Mouse (Mus musculus) myocyte (in vitro differentiated cells): ENCODE data around the gene Catip. TPM values are rescaled to one million over a fixed set of nuclear protein-coding genes. Genes with fewer than 3 reads are reported as not detected.
A peak's percentile ranks its signal among the peaks of the same experiment; 100 is the strongest.

Experiments used
- H3K27me3 ChIP-seq: one replicate; pipeline ENCODE4 v1.6.1; 2011; ENCODE audit not compliant: control insufficient read depth, insufficient read depth, insufficient read length
- H3K36me3 ChIP-seq: one replicate; pipeline ENCODE4 v1.6.1; 2011; ENCODE audit not compliant: control insufficient read depth, insufficient read depth
- H3K4me2 ChIP-seq: one replicate; pipeline ENCODE4 v1.6.1; 2011; ENCODE audit warnings: low read depth, control low read depth
- H3K4me3 ChIP-seq: one replicate; pipeline ENCODE4 v1.5.1; 2011; ENCODE audit warnings: mild to moderate bottlenecking, control low read depth, moderate library complexity
- H3K79me2 ChIP-seq: one replicate; pipeline ENCODE4 v1.6.1; 2011; ENCODE audit not compliant: control insufficient read depth, insufficient read depth
- H3ac ChIP-seq: one replicate; pipeline ENCODE4 v1.6.1; 2011; ENCODE audit not compliant: control insufficient read depth, insufficient read length
- CEBPB ChIP-seq: IDR thresholded peaks from 2 replicates; pipeline ENCODE4 v1.6.1; 2011; ENCODE audit warnings: mild to moderate bottlenecking, moderate library complexity; ENCODE audit not compliant: poor library complexity, insufficient read depth, severe bottlenecking
- E2F4 ChIP-seq: IDR thresholded peaks from one replicate; pipeline ENCODE4 v1.6.1; 2011; ENCODE audit warnings: mild to moderate bottlenecking, control low read depth, moderate library complexity; ENCODE audit not compliant: insufficient read depth
- MAX ChIP-seq: IDR thresholded peaks from one replicate; pipeline ENCODE4 v1.6.1; 2011; ENCODE audit warnings: low read depth, mild to moderate bottlenecking, control low read depth
- MYOD1 ChIP-seq, 3 experiments: IDR thresholded peaks; one replicate each; pipeline ENCODE4 v1.6.1; 2011; ENCODE audit warnings: control low read depth in 2 of 3, low read depth in 2 of 3, mild to moderate bottlenecking in 2 of 3, moderate library complexity in 1 of 3; ENCODE audit not compliant: insufficient read length in 2 of 3, control insufficient read depth in 1 of 3
- MYOG ChIP-seq, 3 experiments: IDR thresholded peaks; one replicate each; pipeline ENCODE4 v1.6.1; 2011; ENCODE audit warnings: control low read depth in 2 of 3, low read depth in 2 of 3, mild to moderate bottlenecking in 2 of 3; ENCODE audit not compliant: insufficient read length in 2 of 3, control insufficient read depth in 1 of 3, insufficient read depth in 1 of 3
- POLR2A ChIP-seq: IDR thresholded peaks from one replicate; pipeline ENCODE4 v1.6.1; 2011; ENCODE audit warnings: low read depth, mild to moderate bottlenecking, control low read depth, moderate library complexity; ENCODE audit not compliant: insufficient read length
- POLR2AphosphoS2 ChIP-seq: IDR thresholded peaks from one replicate; pipeline ENCODE4 v1.6.1; 2011; ENCODE audit warnings: low read depth, control low read depth; ENCODE audit not compliant: insufficient read length
- REST ChIP-seq: IDR thresholded peaks from one replicate; pipeline ENCODE4 v1.6.1; 2011; ENCODE audit warnings: mild to moderate bottlenecking, control low read depth, moderate library complexity; ENCODE audit not compliant: insufficient read depth, insufficient read length
- SRF ChIP-seq: IDR thresholded peaks from one replicate; pipeline ENCODE4 v1.6.1; 2011; ENCODE audit warnings: low read depth; ENCODE audit not compliant: control insufficient read depth, insufficient read length
- TCF12 ChIP-seq: IDR thresholded peaks from one replicate; pipeline ENCODE4 v1.6.1; 2011; ENCODE audit warnings: mild to moderate bottlenecking, control low read depth; ENCODE audit not compliant: poor library complexity, insufficient read depth, severe bottlenecking
- TCF3 ChIP-seq: IDR thresholded peaks from one replicate; pipeline ENCODE4 v1.6.1; 2011; ENCODE audit warnings: low read depth, control low read depth; ENCODE audit not compliant: insufficient read length
- USF1 ChIP-seq: IDR thresholded peaks from one replicate; pipeline ENCODE4 v1.6.1; 2011; ENCODE audit warnings: low read depth, mild to moderate bottlenecking, control low read depth, moderate library complexity
- polyA plus RNA-seq: library from polyadenylated mRNA; unstranded; fragments of >200 nt; fragmentation: generic; extraction: Trizol; gene quantifications from one replicate; pipeline ENCODE4 v1.2.1, GENCODE M21; 2012; ENCODE audit warnings: missing spikeins

The Catip gene
- polyA plus RNA-seq, 1 experiment: 0.10 TPM

GRCm38 (mm10) chr1:74370040-74370439, 8.1 kb downstream of the Catip start:
- H3K36me3 ChIP-seq: no peaks in the 10 kb centered on the region
- H3K27me3 ChIP-seq: no peaks in the 10 kb centered on the region
- TF ChIP-seq USF1 (no peak), MAX (no peak), CEBPB (no peak), SRF (no peak), TCF12 (no peak), MYOD1 (IDR thresholded peaks at IDR 0.05; ENCODE audit: control insufficient read depth in 1 of 3, insufficient read length in 2 of 3, low read depth in 2 of 3) (no peak), TCF3 (no peak), E2F4 (no peak), POLR2A (no peak), REST (no peak), MYOG (IDR thresholded peaks at IDR 0.05; ENCODE audit: control insufficient read depth in 1 of 3, insufficient read depth in 1 of 3, insufficient read length in 2 of 3, low read depth in 2 of 3) (no peak), POLR2AphosphoS2 (no peak)
- no peaks in the 10 kb centered on the region for H3K79me2 ChIP-seq
- no peak overlapping the region for H3K4me3 ChIP-seq
- no peak overlapping the region for H3K4me2 ChIP-seq
- H3ac ChIP-seq: no peak overlapping the region

- no peak overlapping the region for H3K4me2 ChIP-seq
- no peaks in the 10 kb centered on the region for H3K27me3 ChIP-seq
- H3K79me2 ChIP-seq: no peaks in the 10 kb centered on the region
- no peak overlapping the region for H3K4me3 ChIP-seq
- TF ChIP-seq TCF3: no peak
- no peak overlapping the region for H3ac ChIP-seq
- no peaks in the 10 kb centered on the region for H3K36me3 ChIP-seq
Measured at GRCm38 (mm10) chr1:74373372-74373771, 11.5 kb downstream of the Catip start.

- Histone ChIP-seq H3K4me3 (no peak within 1 kb of the TSS), H3K4me2 (no peak within 1 kb of the TSS), H3ac (no peak within 1 kb of the TSS), H3K27me3 (no peaks in the 10 kb centered on the region), H3K36me3 (no peaks in the 10 kb centered on the region), H3K79me2 (no peaks in the 10 kb centered on the region)
- no peak for TF ChIP-seq POLR2AphosphoS2
Measured at GRCm38 (mm10) chr1:74374980-74375379, 13.1 kb downstream of the Catip start, which contains the start of gene Slc11a1. Gene Slc11a1 (plus strand): TSS chr1:74375195.

GRCm38 (mm10) chr1:74375561-74375960, 13.7 kb downstream of the Catip start:
- no peak overlapping the region for H3K4me2 ChIP-seq
- no peak overlapping the region for H3K4me3 ChIP-seq
- TF ChIP-seq SRF: no peak
- TF ChIP-seq REST: no peak
- no peak for TF ChIP-seq E2F4
- TF ChIP-seq CEBPB: no peak
- no peak for TF ChIP-seq MYOG (IDR thresholded peaks at IDR 0.05; ENCODE audit: control insufficient read depth in 1 of 3, insufficient read depth in 1 of 3, insufficient read length in 2 of 3, low read depth in 2 of 3)
- TF ChIP-seq TCF12: no peak
- TF ChIP-seq USF1: no peak
- TF ChIP-seq TCF3: no peak
- TF ChIP-seq POLR2A: no peak
- no peak for TF ChIP-seq POLR2AphosphoS2
- TF ChIP-seq MYOD1 (IDR thresholded peaks at IDR 0.05; ENCODE audit: control insufficient read depth in 1 of 3, insufficient read length in 2 of 3, low read depth in 2 of 3): no peak
- TF ChIP-seq MAX: no peak
- H3K36me3 ChIP-seq: no peaks in the 10 kb centered on the region
- no peaks in the 10 kb centered on the region for H3K79me2 ChIP-seq
- no peaks in the 10 kb centered on the region for H3K27me3 ChIP-seq
- no peak overlapping the region for H3ac ChIP-seq

- Histone ChIP-seq H3K4me3 (no peak overlapping the region), H3K27me3 (no peaks in the 10 kb centered on the region), H3ac (no peak overlapping the region), H3K4me2 (no peak overlapping the region), H3K79me2 (no peaks in the 10 kb centered on the region), H3K36me3 (no peaks in the 10 kb centered on the region)
- TF ChIP-seq TCF3: no peak
- TF ChIP-seq MYOG (IDR thresholded peaks at IDR 0.05; ENCODE audit: control insufficient read depth in 1 of 3, insufficient read depth in 1 of 3, insufficient read length in 2 of 3, low read depth in 2 of 3): no peak
- no peak for TF ChIP-seq TCF12
- TF ChIP-seq MYOD1 (IDR thresholded peaks at IDR 0.05; ENCODE audit: control insufficient read depth in 1 of 3, insufficient read length in 2 of 3, low read depth in 2 of 3): peak in 1 of 3 experiments; percentile 16
- peak; percentile 4 for TF ChIP-seq USF1
- TF ChIP-seq POLR2AphosphoS2: no peak
- TF ChIP-seq REST: no peak
- TF ChIP-seq POLR2A: no peak
- no peak for TF ChIP-seq CEBPB
- TF ChIP-seq MAX: no peak
- no peak for TF ChIP-seq E2F4
Measured at GRCm38 (mm10) chr1:74376396-74376795, 14.5 kb downstream of the Catip start.
